Mouse (Mus musculus) testis, adult 2 months (tissue): ENCODE measurements around the gene Col1a1.

Source experiments
- CTCF ChIP-seq: fragments of 200-500 bp; IDR thresholded peaks from 2 replicates; pipeline ENCODE4 v1.5.1; 2012; ENCODE audit warnings: low read depth, mild to moderate bottlenecking, inconsistent platforms, low read length, moderate library complexity; ENCODE audit not compliant: control insufficient read depth, insufficient read depth, insufficient replicate concordance
- POLR2A ChIP-seq: fragments of 200-500 bp; IDR thresholded peaks from 2 replicates; pipeline ENCODE4 v1.6.1; 2012; ENCODE audit warnings: low read depth, mild to moderate bottlenecking, inconsistent platforms, low read length, moderate library complexity; ENCODE audit not compliant: control insufficient read depth

DNA sequence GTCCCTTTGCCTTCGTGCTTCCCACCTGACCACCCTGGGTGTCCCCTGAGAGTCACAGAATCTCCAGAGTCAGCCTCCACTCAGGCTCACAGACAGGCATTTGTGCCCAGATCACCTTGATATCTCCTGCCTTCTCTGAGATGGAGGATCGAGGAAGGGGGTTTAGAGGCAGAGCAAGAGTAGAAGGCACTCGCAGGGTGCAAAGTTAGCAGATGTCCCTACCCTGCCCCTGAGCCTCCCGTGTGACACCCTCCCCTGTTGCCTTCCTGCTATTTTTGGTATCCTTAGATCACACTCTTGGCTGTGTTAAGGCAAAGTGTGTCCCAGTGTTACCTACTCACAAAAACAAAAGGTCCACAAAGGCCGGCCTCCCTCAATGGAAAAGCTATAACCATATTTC lies 40.2 kb downstream of the Col1a1 start, which contains the start of gene Sgca:
- TF ChIP-seq CTCF (no peak), POLR2A (no peak)
